Mouse (Mus musculus) embryonic facial prominence, embryonic 15.5 days (tissue): ENCODE results near the gene Sla2. TPM values are rescaled to one million over a fixed set of nuclear protein-coding genes. Genes with fewer than 3 reads are reported as not detected.
"Not testable (repeated sequence)": the region's sequence is repeated elsewhere in the genome, so short reads cannot be mapped to it uniquely, and the experiment has no call there.

Experiments used
- ATAC-seq: fragments of 200-750 bp; cut with Nextera tagmentation; 2 replicates; pipeline ENCODE4 v1.8.0; 2017; ENCODE audit warnings: low read depth, moderate TSS enrichment; ENCODE audit not compliant: insufficient number of reproducible peaks, low FRiP score, low TSS enrichment
- H3K27ac ChIP-seq: fragments of 300-500 bp; sonication (generic); replicated peaks from 2 replicates; pipeline ENCODE4 v1.5.1; 2015; ENCODE audit warnings: mild to moderate bottlenecking, inconsistent platforms
- H3K27me3 ChIP-seq: fragments of 300-500 bp; sonication (generic); 2 replicates; pipeline ENCODE4 v1.6.1; 2015; ENCODE audit warnings: inconsistent platforms
- H3K36me3 ChIP-seq: fragments of 300-500 bp; sonication (generic); 2 replicates; pipeline ENCODE4 v1.6.1; 2015; ENCODE audit warnings: mild to moderate bottlenecking, inconsistent platforms
- H3K4me1 ChIP-seq: fragments of 300-500 bp; sonication (generic); 2 replicates; pipeline ENCODE4 v1.6.1; 2015; ENCODE audit warnings: inconsistent platforms
- H3K4me2 ChIP-seq: fragments of 300-500 bp; sonication (generic); replicated peaks from 2 replicates; pipeline ENCODE4 v1.6.1; 2015; ENCODE audit warnings: mild to moderate bottlenecking, inconsistent platforms
- H3K4me3 ChIP-seq: fragments of 300-500 bp; sonication (generic); replicated peaks from 2 replicates; pipeline ENCODE4 v1.5.1; 2015; ENCODE audit warnings: mild to moderate bottlenecking, inconsistent platforms
- H3K9ac ChIP-seq: fragments of 300-500 bp; sonication (generic); 2 replicates; pipeline ENCODE4 v1.6.1; 2015; ENCODE audit warnings: inconsistent platforms
- H3K9me3 ChIP-seq: fragments of 300-500 bp; sonication (generic); replicated peaks from 2 replicates; pipeline ENCODE4 v1.6.1; 2016; ENCODE audit warnings: inconsistent platforms
- WGBS: fragments of 180-500 bp; shearing (Covaris S2); methylation state at CpG from one replicate; pipeline ENCODE4 v1.1.7; 2015; 5-methylcytosine and 5-hydroxymethylcytosine counted together
- polyA plus RNA-seq: library from polyadenylated mRNA; unstranded; fragments of >200 nt; fragmentation: Nextera tagmentation; extraction: Ambion mirVana; gene quantifications from 2 replicates; pipeline ENCODE4 v1.2.1, GENCODE M21; 2015

Gene Sla2
- polyA plus RNA-seq, result 0.52 and 0.56 TPM in 2 replicates

- no peak within 1 kb of the TSS for H3K4me2 ChIP-seq
- 66% methylated on average over 6 of the region's 6 CpGs for WGBS
- no peaks in the 10 kb centered on the region for H3K36me3 ChIP-seq
- no peaks in the 10 kb centered on the region for H3K27me3 ChIP-seq
- no peaks in the 10 kb centered on the region for H3K4me1 ChIP-seq
- H3K9ac ChIP-seq, result no peak within 1 kb of the TSS
- no peak within 1 kb of the TSS for H3K27ac ChIP-seq
- no peak for ATAC-seq
- H3K4me3 ChIP-seq, result no peak within 1 kb of the TSS
- no peaks in the 10 kb centered on the region for H3K9me3 ChIP-seq
Measured at GRCm38 (mm10) chr2:156887017-156887416, at the start of gene Sla2. TSS of gene Sla2 (minus strand) at chr2:156887192.

- 88% methylated on average over 6 of the region's 6 CpGs for WGBS
- Histone ChIP-seq H3K4me1 (no peaks in the 10 kb centered on the region), H3K27me3 (no peaks in the 10 kb centered on the region), H3K9ac (no peak overlapping the region), H3K27ac (no peak overlapping the region), H3K4me2 (no peak overlapping the region), H3K4me3 (no peak overlapping the region), H3K9me3 (no peaks in the 10 kb centered on the region), H3K36me3 (peaks cover 29% of the 10 kb centered on the region)
- no peak for ATAC-seq
Measured at GRCm38 (mm10) chr2:156935005-156935404, 48.0 kb upstream of the Sla2 start.

GRCm38 (mm10) chr2:156933426-156933825, 46.4 kb upstream of the Sla2 start:
- WGBS, result 83% methylated on average over 1 of the region's 1 CpGs
- no peak overlapping the region for H3K4me2 ChIP-seq
- H3K27me3 ChIP-seq, result no peaks in the 10 kb centered on the region
- H3K36me3 ChIP-seq, result peaks cover 32% of the 10 kb centered on the region
- no peaks in the 10 kb centered on the region for H3K9me3 ChIP-seq
- ATAC-seq, result no peak
- H3K9ac ChIP-seq, result no peak overlapping the region
- H3K27ac ChIP-seq, result no peak overlapping the region
- H3K4me3 ChIP-seq, result no peak overlapping the region
- H3K4me1 ChIP-seq, result no peaks in the 10 kb centered on the region

- Histone ChIP-seq H3K4me1 (no peaks in the 10 kb centered on the region), H3K9me3 (no peaks in the 10 kb centered on the region), H3K9ac (no peak overlapping the region), H3K27me3 (no peaks in the 10 kb centered on the region), H3K36me3 (peaks cover 24% of the 10 kb centered on the region; the same call in 1 of the 2 replicates), H3K27ac (no peak overlapping the region), H3K4me3 (no peak overlapping the region), H3K4me2 (no peak overlapping the region)
- 93% methylated on average over 2 of the region's 2 CpGs for WGBS
- ATAC-seq, result no peak
Measured at GRCm38 (mm10) chr2:156931421-156931820, 44.4 kb upstream of the Sla2 start.

GRCm38 (mm10) chr2:156930549-156930948, 43.6 kb upstream of the Sla2 start:
- H3K4me1 ChIP-seq, result no peaks in the 10 kb centered on the region
- H3K36me3 ChIP-seq, result 0 out of 2 replicates have a peak, but pooled peaks cover 25% of the 10 kb centered on the region
- H3K9me3 ChIP-seq, result no peaks in the 10 kb centered on the region
- H3K4me2 ChIP-seq, result no peak overlapping the region
- no peak overlapping the region for H3K4me3 ChIP-seq
- WGBS, result 85% methylated on average over 6 of the region's 6 CpGs
- no peak overlapping the region for H3K27ac ChIP-seq
- ATAC-seq, result no peak
- H3K27me3 ChIP-seq, result no peaks in the 10 kb centered on the region
- no peak overlapping the region for H3K9ac ChIP-seq

GRCm38 (mm10) chr2:156929519-156930120, 42.6 kb upstream of the Sla2 start:
- H3K4me3 ChIP-seq, result no peak overlapping the region
- no peak overlapping the region for H3K4me2 ChIP-seq

GRCm38 (mm10) chr2:156928606-156929005, 41.6 kb upstream of the Sla2 start:
- 92% methylated on average over 6 of the region's 6 CpGs for WGBS
- Histone ChIP-seq H3K36me3 (0 out of 2 replicates have a peak, but pooled peaks cover 20% of the 10 kb centered on the region), H3K27ac (no peak overlapping the region)

More at GRCm38 (mm10) chr2:156929519-156930120, 42.6 kb upstream of the Sla2 start:
- Histone ChIP-seq H3K27ac (no peak overlapping the region), H3K36me3 (0 out of 2 replicates have a peak, but pooled peaks cover 20% of the 10 kb centered on the region), H3K4me1 (peaks cover 4% of the 10 kb centered on the region; the same call in 1 of the 2 replicates), H3K9ac (no peak overlapping the region), H3K27me3 (no peaks in the 10 kb centered on the region), H3K9me3 (no peaks in the 10 kb centered on the region)
- 61% methylated on average over 11 of the region's 11 CpGs for WGBS
- ATAC-seq, result no peak

GRCm38 (mm10) chr2:156927663-156928062, 40.7 kb upstream of the Sla2 start:
- Histone ChIP-seq H3K4me1 (peaks cover 11% of the 10 kb centered on the region; the same call in 1 of the 2 replicates), H3K4me3 (no peak overlapping the region), H3K27me3 (no peaks in the 10 kb centered on the region), H3K36me3 (0 out of 2 replicates have a peak, but pooled peaks cover 20% of the 10 kb centered on the region), H3K4me2 (no peak overlapping the region), H3K9me3 (no peaks in the 10 kb centered on the region), H3K9ac (no peak overlapping the region), H3K27ac (no peak overlapping the region)
- WGBS, result 71% methylated on average over 6 of the region's 6 CpGs
- no peak for ATAC-seq

More at GRCm38 (mm10) chr2:156928606-156929005, 41.6 kb upstream of the Sla2 start:
- no peaks in the 10 kb centered on the region for H3K9me3 ChIP-seq
- no peak for ATAC-seq
- peaks cover 11% of the 10 kb centered on the region; the same call in 1 of the 2 replicates for H3K4me1 ChIP-seq
- H3K4me3 ChIP-seq, result no peak overlapping the region
- H3K4me2 ChIP-seq, result no peak overlapping the region
- H3K9ac ChIP-seq, result no peak overlapping the region
- no peaks in the 10 kb centered on the region for H3K27me3 ChIP-seq

GRCm38 (mm10) chr2:156925611-156926010, 38.6 kb upstream of the Sla2 start:
- H3K4me3 ChIP-seq, H3K9ac ChIP-seq, H3K27me3 ChIP-seq, ATAC-seq, H3K4me2 ChIP-seq, H3K9me3 ChIP-seq: not testable (repeated sequence)
- 68% methylated on average over 3 of the region's 3 CpGs for WGBS
- Histone ChIP-seq H3K4me1 (peaks cover 11% of the 10 kb centered on the region; the same call in 1 of the 2 replicates), H3K27ac (peak overlapping the region; percentile 71; the same call in 1 of the 2 replicates), H3K36me3 (0 out of 2 replicates have a peak, but pooled peaks cover 15% of the 10 kb centered on the region)

GRCm38 (mm10) chr2:156925075-156925474, 38.1 kb upstream of the Sla2 start:
- 67% methylated on average over 4 of the region's 4 CpGs for WGBS
- not testable (repeated sequence) for H3K4me2 ChIP-seq, H3K27me3 ChIP-seq, H3K4me3 ChIP-seq, H3K9ac ChIP-seq, H3K9me3 ChIP-seq
- Histone ChIP-seq H3K36me3 (0 out of 2 replicates have a peak, but pooled peaks cover 15% of the 10 kb centered on the region), H3K27ac (peak overlapping the region; percentile 71), H3K4me1 (peaks cover 11% of the 10 kb centered on the region; the same call in 1 of the 2 replicates)
- peak; percentile 55; the same call in 1 of the 2 replicates for ATAC-seq

- Histone ChIP-seq H3K9ac (no peak overlapping the region), H3K27me3 (no peaks in the 10 kb centered on the region), H3K36me3 (0 out of 2 replicates have a peak, but pooled peaks cover 15% of the 10 kb centered on the region), H3K9me3 (no peaks in the 10 kb centered on the region), H3K4me2 (no peak overlapping the region), H3K27ac (peak overlapping the region; percentile 71), H3K4me1 (peaks cover 11% of the 10 kb centered on the region; the same call in 1 of the 2 replicates), H3K4me3 (no peak overlapping the region)
- peak; percentile 39; the same call in 1 of the 2 replicates for ATAC-seq
- 27% methylated on average over 3 of the region's 3 CpGs for WGBS
Measured at GRCm38 (mm10) chr2:156924210-156924898, 37.4 kb upstream of the Sla2 start.
